Mouse (Mus musculus): Measurements from ENCODE around the gene Vat1l.

Gene Vat1l

GRCm38 (mm10) chr8:114401679-114402078 is 196.3 kb downstream of the Vat1l start:
- no peak for DNase-seq

- no peak for DNase-seq
Measured at GRCm38 (mm10) chr8:114411421-114411820, 206.0 kb downstream of the Vat1l start.

- no peak for DNase-seq
Measured at GRCm38 (mm10) chr8:114417786-114418185, 212.4 kb downstream of the Vat1l start, which contains the start of gene Clec3a. TSS of gene Clec3a (plus strand) at chr8:114418086.

- no peak for DNase-seq
Measured at GRCm38 (mm10) chr8:114418486-114418885, 213.1 kb downstream of the Vat1l start.

GRCm38 (mm10) chr8:114418904-114419303 is 213.5 kb downstream of the Vat1l start:
- no peak for DNase-seq

- DNase-seq, result no peak
Measured at GRCm38 (mm10) chr8:114421544-114421943, 216.1 kb downstream of the Vat1l start.

Measured in cerebellum, adult 11-12 months (tissue).